Mouse (Mus musculus) left cerebral cortex, adult 11 months (tissue): ENCODE results near the gene Btnl10.

ENCODE experiments used
- DNase-seq: peaks from one replicate; pipeline ENCODE4 v3.0.0; 2022; ENCODE audit warnings: low spot score

The Btnl10 gene

GRCm38 (mm10) chr11:58959921-58960465 lies 42.3 kb downstream of the Btnl10 start:
- no peak for DNase-seq

GRCm38 (mm10) chr11:58961364-58962177 lies 43.9 kb downstream of the Btnl10 start:
- DNase-seq: no peak

DNA sequence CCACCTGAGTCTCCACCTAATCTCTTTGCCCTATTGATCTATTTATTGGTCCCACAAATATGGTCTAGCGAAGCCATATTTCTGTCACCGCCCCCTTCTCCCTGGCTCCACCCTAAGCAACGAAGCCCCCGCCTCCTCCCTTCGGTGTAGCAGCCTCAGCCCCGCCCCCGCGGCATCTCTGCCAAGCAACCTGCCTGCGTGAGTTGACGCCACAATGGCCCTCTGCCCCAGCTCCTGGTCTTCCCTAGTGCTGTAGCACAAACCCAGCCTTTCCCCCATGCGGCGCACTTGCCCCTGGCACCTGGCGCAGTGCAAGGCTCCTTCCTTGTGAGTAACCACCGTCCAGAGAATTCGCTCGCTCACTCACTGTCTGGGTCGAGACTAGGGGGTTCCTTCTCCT lies 45.8 kb downstream of the Btnl10 start:
- no peak for DNase-seq

- DNase-seq: no peak
Observed at GRCm38 (mm10) chr11:58964216-58964615, 46.5 kb downstream of the Btnl10 start.

DNA sequence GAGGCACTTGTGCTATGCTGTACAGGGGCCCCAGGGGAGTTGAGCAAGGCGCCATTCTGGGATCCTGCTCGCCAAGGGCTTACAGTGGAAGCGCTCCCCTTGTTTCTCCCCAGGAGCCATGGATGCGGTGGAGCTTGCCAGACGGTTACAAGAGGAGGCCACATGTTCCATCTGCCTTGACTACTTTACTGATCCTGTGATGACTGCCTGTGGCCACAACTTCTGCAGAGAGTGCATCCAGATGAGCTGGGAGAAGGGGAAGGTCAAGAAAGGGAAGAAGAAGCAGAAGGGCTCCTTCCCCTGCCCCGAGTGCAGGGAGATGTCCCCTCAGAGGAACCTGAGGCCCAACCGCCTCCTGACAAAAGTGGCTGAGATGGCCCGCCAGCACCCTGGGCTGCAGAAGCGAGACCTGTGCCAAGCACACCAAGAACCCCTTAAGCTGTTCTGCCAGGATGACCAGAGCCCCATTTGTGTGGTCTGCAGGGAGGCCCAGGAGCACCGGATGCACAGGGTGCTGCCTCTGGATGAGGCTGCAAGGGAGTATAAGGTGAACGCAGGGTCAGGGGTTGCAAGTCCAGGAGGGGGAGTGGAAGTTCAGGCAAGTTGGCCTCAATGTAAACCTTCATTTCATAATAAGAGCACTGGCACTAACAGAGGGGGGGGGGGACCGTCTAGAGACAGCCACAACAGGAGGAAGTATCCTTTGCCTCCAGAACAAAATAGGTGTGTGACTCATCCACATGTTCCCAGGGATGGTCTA lies 47.5 kb downstream of the Btnl10 start:
- no peak for DNase-seq

GRCm38 (mm10) chr11:58967346-58967745 lies 49.6 kb downstream of the Btnl10 start:
- DNase-seq: no peak

GRCm38 (mm10) chr11:58968551-58968950 lies 50.8 kb downstream of the Btnl10 start:
- no peak for DNase-seq

GRCm38 (mm10) chr11:58969027-58969426 lies 51.3 kb downstream of the Btnl10 start:
- DNase-seq: no peak

- DNase-seq: no peak
Observed at GRCm38 (mm10) chr11:58969659-58970058, 52.0 kb downstream of the Btnl10 start.

- no peak for DNase-seq
Observed at GRCm38 (mm10) chr11:58970831-58971530, 53.3 kb downstream of the Btnl10 start.

DNA sequence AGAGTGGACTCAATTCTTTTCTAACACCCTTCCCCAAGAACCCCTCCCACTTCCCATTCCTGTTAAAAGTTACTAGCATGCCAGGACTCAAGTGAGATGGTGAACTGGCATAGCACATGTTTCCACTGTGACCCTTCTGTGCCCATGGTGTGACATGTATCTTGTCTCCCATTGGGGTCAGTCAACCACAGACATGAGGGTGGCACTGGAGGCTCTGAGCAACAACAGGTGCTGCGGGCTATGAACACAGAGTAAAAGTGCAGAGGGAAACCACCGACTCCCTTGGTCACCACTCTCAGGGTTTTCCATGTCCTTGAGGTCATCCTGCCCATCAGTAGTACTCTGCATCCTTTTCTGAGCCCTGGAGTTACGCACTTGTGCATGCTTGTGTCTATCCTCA lies 54.1 kb downstream of the Btnl10 start:
- no peak for DNase-seq

DNA sequence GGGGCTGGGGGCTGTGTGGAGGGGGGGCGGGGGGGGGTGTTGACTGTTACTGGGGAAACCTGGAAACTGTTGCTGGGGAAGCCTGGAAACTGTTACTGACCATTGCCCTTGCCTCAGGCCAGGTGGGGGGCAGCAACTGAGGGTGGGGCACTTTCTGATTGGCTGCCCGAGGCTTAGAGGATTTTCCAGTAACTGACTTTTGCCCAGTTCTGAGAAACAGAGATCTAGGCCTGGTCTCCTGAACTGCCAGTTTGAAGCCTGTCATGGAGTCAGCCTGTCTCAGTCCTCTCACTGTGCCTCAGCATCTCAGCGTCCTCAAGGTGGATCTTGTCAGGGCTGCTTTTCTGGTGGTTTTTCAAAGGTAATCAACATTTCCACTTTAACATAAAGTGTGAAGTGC lies 56.7 kb downstream of the Btnl10 start:
- DNase-seq: no peak
